Mouse (Mus musculus): ENCODE measurements around the gene Ppp5c. TPM values are rescaled to one million over a fixed set of nuclear protein-coding genes. Genes with fewer than 3 reads are reported as not detected.
A peak's percentile ranks its signal among the peaks of the same experiment; 100 is the strongest.

Gene Ppp5c
- total and polyA plus RNA-seq, 2 experiments from 2014 or later, result 68.9 to 140 TPM

GRCm38 (mm10) chr7:16988405-16988804, 39.3 kb downstream of the Ppp5c start:
- H3K4me2 ChIP-seq (ENCODE audit: low read depth, low read length), result no peak overlapping the region
- H3K27ac ChIP-seq, result peak overlapping the region; percentile 60; the same call in 1 of the 2 replicates
- ATAC-seq, result no peak
- H3K9ac ChIP-seq (replicated peaks; ENCODE audit: low read length), result no peak overlapping the region
- no peaks in the 10 kb centered on the region for H3K36me3 ChIP-seq (ENCODE audit: insufficient read depth, low read length)
- peak; percentile 57 for DNase-seq (ENCODE audit: low spot score)
- 22% methylated on average over 3 of the region's 3 CpGs for WGBS
- H3K27me3 ChIP-seq (ENCODE audit: insufficient read depth, low read length), result no peaks in the 10 kb centered on the region
- H3K4me3 ChIP-seq (ENCODE audit: low read length), result no peak overlapping the region
- TF ChIP-seq CTCF (IDR thresholded peaks at IDR 0.05; ENCODE audit: low read depth), result no peak
- no peaks in the 10 kb centered on the region for H3K9me3 ChIP-seq (ENCODE audit: low read length)
- H3K4me1 ChIP-seq (ENCODE audit: insufficient read depth, low read length), result peaks cover 12% of the 10 kb centered on the region; the same call in 1 of the 2 replicates

GRCm38 (mm10) chr7:16987541-16988149, 40.1 kb downstream of the Ppp5c start:
- ATAC-seq (no peak), DNase-seq (ENCODE audit: low spot score) (peak; percentile 44)
- Histone ChIP-seq H3K36me3 (ENCODE audit: insufficient read depth, low read length) (no peaks in the 10 kb centered on the region), H3K4me1 (ENCODE audit: insufficient read depth, low read length) (peaks cover 12% of the 10 kb centered on the region; the same call in 1 of the 2 replicates), H3K4me3 (ENCODE audit: low read length) (no peak overlapping the region), H3K27me3 (ENCODE audit: insufficient read depth, low read length) (no peaks in the 10 kb centered on the region), H3K9me3 (ENCODE audit: low read length) (no peaks in the 10 kb centered on the region), H3K9ac (replicated peaks; ENCODE audit: low read length) (no peak overlapping the region), H3K27ac (peak overlapping the region; percentile 60; the same call in 1 of the 2 replicates), H3K4me2 (ENCODE audit: low read depth, low read length) (no peak overlapping the region)
- no peak for TF ChIP-seq CTCF (IDR thresholded peaks at IDR 0.05; ENCODE audit: low read depth)
- 28% methylated on average over 7 of the region's 7 CpGs for WGBS

GRCm38 (mm10) chr7:16982859-16983568, 44.7 kb downstream of the Ppp5c start, which contains the start of gene Gm42372:
Gene Gm42372 (plus strand): TSS chr7:16983086.
- Histone ChIP-seq H3K4me2 (ENCODE audit: low read depth, low read length) (peak within 1 kb of the TSS; percentile 73), H3K4me1 (ENCODE audit: insufficient read depth, low read length) (peaks cover 5% of the 10 kb centered on the region), H3K27ac (peak within 1 kb of the TSS; percentile 73), H3K9ac (replicated peaks; ENCODE audit: low read length) (peak within 1 kb of the TSS; percentile 59), H3K4me3 (ENCODE audit: low read length) (peak within 1 kb of the TSS; percentile 40), H3K9me3 (ENCODE audit: low read length) (no peaks in the 10 kb centered on the region), H3K36me3 (ENCODE audit: insufficient read depth, low read length) (no peaks in the 10 kb centered on the region), H3K27me3 (ENCODE audit: insufficient read depth, low read length) (no peaks in the 10 kb centered on the region)
- peak; percentile 95 for DNase-seq (ENCODE audit: low spot score)
- WGBS, result 16% methylated on average over 26 of the region's 26 CpGs
- TF ChIP-seq CTCF (IDR thresholded peaks at IDR 0.05; ENCODE audit: low read depth), result no peak
- ATAC-seq, result peak; percentile 89

DNA sequence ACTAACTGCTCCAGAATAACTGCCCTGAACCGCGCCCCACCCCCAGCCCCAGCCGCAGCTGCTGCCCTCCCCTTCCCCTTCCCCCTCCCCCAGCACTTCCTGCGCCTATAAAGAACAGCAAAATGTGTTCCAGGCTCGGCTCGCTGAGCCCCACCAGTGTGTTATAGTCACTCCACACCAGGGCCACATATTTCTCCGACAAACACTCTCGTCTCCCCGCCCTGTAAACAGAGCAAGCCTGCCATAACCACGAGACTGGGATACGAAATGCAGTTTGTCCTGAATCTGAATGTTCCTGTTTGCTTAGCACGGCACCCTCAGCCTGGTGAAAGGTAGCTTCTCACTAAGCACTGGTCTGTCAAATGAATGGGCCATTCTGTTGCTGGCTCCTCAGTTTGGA, 47.4 kb downstream of the Ppp5c start:
- H3K4me2 ChIP-seq (ENCODE audit: low read depth, low read length), result peak overlapping the region; percentile 42
- H3K27me3 ChIP-seq (ENCODE audit: insufficient read depth, low read length), result no peaks in the 10 kb centered on the region
- 8% methylated on average over 12 of the region's 12 CpGs for WGBS
- TF ChIP-seq CTCF (IDR thresholded peaks at IDR 0.05; ENCODE audit: low read depth), result no peak
- DNase-seq (ENCODE audit: low spot score) (peak; percentile 47), ATAC-seq (peak; percentile 50; the same call in 1 of the 2 replicates)
- H3K9me3 ChIP-seq (ENCODE audit: low read length), result no peaks in the 10 kb centered on the region
- H3K4me1 ChIP-seq (ENCODE audit: insufficient read depth, low read length), result peaks cover 5% of the 10 kb centered on the region
- no peaks in the 10 kb centered on the region for H3K36me3 ChIP-seq (ENCODE audit: insufficient read depth, low read length)
- H3K4me3 ChIP-seq (ENCODE audit: low read length), result peak overlapping the region; percentile 18
- H3K27ac ChIP-seq, result peak overlapping the region; percentile 65; the same call in 1 of the 2 replicates
- no peak overlapping the region for H3K9ac ChIP-seq (replicated peaks; ENCODE audit: low read length)

DNA sequence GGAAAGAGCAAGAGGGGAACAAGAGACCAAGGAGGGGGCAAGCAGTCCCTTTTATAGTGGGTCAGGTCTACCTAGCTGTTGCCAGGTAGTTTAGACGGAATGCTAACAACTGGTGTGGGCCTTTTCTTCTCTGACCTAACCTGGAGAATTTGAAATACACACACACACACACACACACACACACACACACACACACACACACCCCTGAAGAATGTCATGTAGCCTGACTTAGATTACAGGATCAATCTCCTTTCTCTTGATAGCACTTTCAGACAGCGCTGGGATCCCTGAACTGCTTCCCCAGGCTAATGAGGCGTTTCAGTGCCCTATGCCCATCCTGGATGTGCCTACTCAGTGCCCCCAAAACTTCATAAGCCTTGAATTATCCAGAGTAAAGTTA, 49.1 kb downstream of the Ppp5c start:
- 90% methylated on average over 3 of the region's 3 CpGs for WGBS
- no peaks in the 10 kb centered on the region for H3K9me3 ChIP-seq (ENCODE audit: low read length)

DNA sequence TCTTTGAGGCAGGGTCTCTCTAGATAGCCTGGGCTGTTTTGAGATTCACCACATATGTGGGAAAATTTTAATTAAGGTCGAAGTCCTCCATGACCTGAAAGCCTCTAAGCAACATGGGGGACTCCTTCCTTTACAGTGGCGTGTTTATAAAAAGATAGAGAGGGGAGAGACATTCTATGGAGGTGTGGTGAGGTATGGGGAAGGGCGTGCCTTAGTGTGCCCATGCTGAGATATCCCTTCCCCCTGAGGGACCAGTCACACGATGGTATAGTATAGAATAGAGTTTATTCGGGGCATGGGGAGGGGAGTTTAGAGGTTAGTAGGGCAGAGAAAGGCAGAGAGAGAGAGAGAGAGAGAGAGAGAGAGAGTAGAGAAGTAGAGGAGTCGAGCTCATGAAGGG, 49.6 kb downstream of the Ppp5c start:
- Histone ChIP-seq H3K36me3 (ENCODE audit: insufficient read depth, low read length) (no peaks in the 10 kb centered on the region), H3K9me3 (ENCODE audit: low read length) (no peaks in the 10 kb centered on the region), H3K4me1 (ENCODE audit: insufficient read depth, low read length) (no peaks in the 10 kb centered on the region; the same call in 1 of the 2 replicates), H3K4me2 (ENCODE audit: low read depth, low read length) (no peak overlapping the region), H3K4me3 (ENCODE audit: low read length) (no peak overlapping the region), H3K27me3 (ENCODE audit: insufficient read depth, low read length) (no peaks in the 10 kb centered on the region), H3K9ac (replicated peaks; ENCODE audit: low read length) (no peak overlapping the region), H3K27ac (no peak overlapping the region)
- no peak for TF ChIP-seq CTCF (IDR thresholded peaks at IDR 0.05; ENCODE audit: low read depth)
- no peak for DNase-seq (ENCODE audit: low spot score)
- WGBS, result 75% methylated on average over 6 of the region's 6 CpGs
- ATAC-seq, result no peak

More for the DNA sequence above, 49.1 kb downstream of the Ppp5c start:
- H3K4me3 ChIP-seq (ENCODE audit: low read length), result no peak overlapping the region
- H3K27me3 ChIP-seq (ENCODE audit: insufficient read depth, low read length), result no peaks in the 10 kb centered on the region
- ATAC-seq, result no peak
- no peak overlapping the region for H3K4me2 ChIP-seq (ENCODE audit: low read depth, low read length)
- DNase-seq (ENCODE audit: low spot score), result no peak
- no peak overlapping the region for H3K9ac ChIP-seq (replicated peaks; ENCODE audit: low read length)
- no peak overlapping the region for H3K27ac ChIP-seq
- no peaks in the 10 kb centered on the region; the same call in 1 of the 2 replicates for H3K4me1 ChIP-seq (ENCODE audit: insufficient read depth, low read length)
- no peaks in the 10 kb centered on the region for H3K36me3 ChIP-seq (ENCODE audit: insufficient read depth, low read length)
- TF ChIP-seq CTCF (IDR thresholded peaks at IDR 0.05; ENCODE audit: low read depth), result no peak
